Mouse (Mus musculus) monocyte, adult 2 months (primary cell): Measurements from ENCODE around the gene Enpp6.

Source experiments
- DNase-seq, 2 experiments: peaks; one replicate each; pipeline ENCODE4 v3.0.0; 2022; ENCODE audit warnings: low spot score in 2 of 2, low read depth in 1 of 2

The Enpp6 gene

GRCm38 (mm10) chr8:46986386-46987140, at the start of gene Enpp6:
TSS of gene Enpp6 (plus strand) at chr8:46986887.
- DNase-seq, result no peak

GRCm38 (mm10) chr8:46938218-46938617, 48.5 kb upstream of the Enpp6 start:
- DNase-seq, result no peak

GRCm38 (mm10) chr8:46941295-46941694, 45.4 kb upstream of the Enpp6 start:
- no peak for DNase-seq

GRCm38 (mm10) chr8:46941731-46942650, 44.7 kb upstream of the Enpp6 start:
- no peak for DNase-seq

- DNase-seq, result no peak
These were observed 44.0 kb upstream of the Enpp6 start for GRCm38 (mm10) chr8:46942651-46943024.

GRCm38 (mm10) chr8:46943337-46943736, 43.4 kb upstream of the Enpp6 start:
- DNase-seq, result no peak

- no peak for DNase-seq
These were observed 40.5 kb upstream of the Enpp6 start for GRCm38 (mm10) chr8:46946181-46946580.

- no peak for DNase-seq
These were observed 38.5 kb upstream of the Enpp6 start for GRCm38 (mm10) chr8:46948091-46948757.

- DNase-seq, result peak in 1 of 2 experiments; percentile 46
These were observed 33.2 kb upstream of the Enpp6 start for GRCm38 (mm10) chr8:46953472-46953871.

- no peak for DNase-seq
These were observed 23.9 kb upstream of the Enpp6 start for GRCm38 (mm10) chr8:46962630-46963427.

GRCm38 (mm10) chr8:46963619-46964145, 23.0 kb upstream of the Enpp6 start:
- DNase-seq, result no peak

GRCm38 (mm10) chr8:46965812-46966211, 20.9 kb upstream of the Enpp6 start:
- no peak for DNase-seq

- DNase-seq, result no peak
These were observed 18.0 kb upstream of the Enpp6 start for GRCm38 (mm10) chr8:46968721-46969120.

GRCm38 (mm10) chr8:46969386-46969785, 17.3 kb upstream of the Enpp6 start:
- DNase-seq, result no peak

- no peak for DNase-seq
These were observed 9.3 kb upstream of the Enpp6 start for GRCm38 (mm10) chr8:46977376-46977775.

GRCm38 (mm10) chr8:46982166-46982565, 4.5 kb upstream of the Enpp6 start:
- DNase-seq, result no peak

- DNase-seq, result no peak
These were observed 3.9 kb upstream of the Enpp6 start for GRCm38 (mm10) chr8:46982770-46983169.

GRCm38 (mm10) chr8:46984647-46985046, 2.0 kb upstream of the Enpp6 start:
- no peak for DNase-seq

GRCm38 (mm10) chr8:46988366-46988765, 1.7 kb downstream of the Enpp6 start:
- DNase-seq, result no peak

- no peak for DNase-seq
These were observed 4.4 kb downstream of the Enpp6 start for GRCm38 (mm10) chr8:46991081-46991480.

GRCm38 (mm10) chr8:46992579-46992978, 5.9 kb downstream of the Enpp6 start:
- DNase-seq, result no peak
